Mouse (Mus musculus) embryonic facial prominence, embryonic 10.5 days (tissue): ENCODE measurements around the gene Fam240b. TPM values are rescaled to one million over a fixed set of nuclear protein-coding genes. Genes with fewer than 3 reads are reported as not detected.

Experiments
- DNase-seq: peaks from one replicate; pipeline ENCODE4 v3.0.0-alpha.2; 2017; ENCODE audit warnings: low spot score
- H3K27ac ChIP-seq: fragments of 300-500 bp; sonication (generic); replicated peaks from 2 replicates; pipeline ENCODE4 v1.5.1; 2016; ENCODE audit warnings: mild to moderate bottlenecking
- H3K27me3 ChIP-seq: fragments of 300-500 bp; sonication (generic); replicated peaks from 2 replicates; pipeline ENCODE4 v1.6.1; 2016; ENCODE audit warnings: low read depth, mild to moderate bottlenecking; ENCODE audit not compliant: poor library complexity, severe bottlenecking
- H3K36me3 ChIP-seq: fragments of 300-500 bp; sonication (generic); replicated peaks from 2 replicates; pipeline ENCODE4 v1.6.1; 2016; ENCODE audit warnings: mild to moderate bottlenecking, moderate library complexity
- H3K4me1 ChIP-seq: fragments of 300-500 bp; sonication (generic); 2 replicates; pipeline ENCODE4 v1.6.1; 2016
- H3K4me3 ChIP-seq: fragments of 300-500 bp; sonication (generic); 2 replicates; pipeline ENCODE4 v1.5.1; 2016; ENCODE audit warnings: mild to moderate bottlenecking, moderate library complexity
- H3K9me3 ChIP-seq: fragments of 300-500 bp; sonication (generic); 2 replicates; pipeline ENCODE4 v1.6.1; 2016; ENCODE audit warnings: mild to moderate bottlenecking
- WGBS: fragments of 180-500 bp; shearing (Covaris S2); methylation state at CpG from one replicate; pipeline ENCODE4 v1.1.7; 2016; 5-methylcytosine and 5-hydroxymethylcytosine counted together
- polyA plus RNA-seq: library from polyadenylated mRNA; unstranded; fragments of >200 nt; fragmentation: Nextera tagmentation; extraction: Ambion mirVana; gene quantifications from 2 replicates; pipeline ENCODE4 v1.2.1, GENCODE M21; 2016

Gene Fam240b
- not detected in 2 replicates for polyA plus RNA-seq

GRCm38 (mm10) chr13:64497692-64498091 is at the start of gene Fam240b:
Gene Fam240b (minus strand): TSS chr13:64497792.
- Histone ChIP-seq H3K4me3 (no peak within 1 kb of the TSS), H3K4me1 (no peaks in the 10 kb centered on the region), H3K9me3 (no peaks in the 10 kb centered on the region), H3K36me3 (no peaks in the 10 kb centered on the region), H3K27ac (no peak within 1 kb of the TSS), H3K27me3 (no peaks in the 10 kb centered on the region)
- WGBS = 85% methylated on average over 6 of the region's 6 CpGs
- no peak for DNase-seq

GRCm38 (mm10) chr13:64530139-64530538 is 32.5 kb upstream of the Fam240b start:
- WGBS = 86% methylated on average over 5 of the region's 5 CpGs
- Histone ChIP-seq H3K4me1 (no peaks in the 10 kb centered on the region), H3K36me3 (no peaks in the 10 kb centered on the region), H3K27me3 (no peaks in the 10 kb centered on the region), H3K9me3 (no peaks in the 10 kb centered on the region), H3K27ac (no peak overlapping the region), H3K4me3 (no peak overlapping the region)
- no peak for DNase-seq

DNA sequence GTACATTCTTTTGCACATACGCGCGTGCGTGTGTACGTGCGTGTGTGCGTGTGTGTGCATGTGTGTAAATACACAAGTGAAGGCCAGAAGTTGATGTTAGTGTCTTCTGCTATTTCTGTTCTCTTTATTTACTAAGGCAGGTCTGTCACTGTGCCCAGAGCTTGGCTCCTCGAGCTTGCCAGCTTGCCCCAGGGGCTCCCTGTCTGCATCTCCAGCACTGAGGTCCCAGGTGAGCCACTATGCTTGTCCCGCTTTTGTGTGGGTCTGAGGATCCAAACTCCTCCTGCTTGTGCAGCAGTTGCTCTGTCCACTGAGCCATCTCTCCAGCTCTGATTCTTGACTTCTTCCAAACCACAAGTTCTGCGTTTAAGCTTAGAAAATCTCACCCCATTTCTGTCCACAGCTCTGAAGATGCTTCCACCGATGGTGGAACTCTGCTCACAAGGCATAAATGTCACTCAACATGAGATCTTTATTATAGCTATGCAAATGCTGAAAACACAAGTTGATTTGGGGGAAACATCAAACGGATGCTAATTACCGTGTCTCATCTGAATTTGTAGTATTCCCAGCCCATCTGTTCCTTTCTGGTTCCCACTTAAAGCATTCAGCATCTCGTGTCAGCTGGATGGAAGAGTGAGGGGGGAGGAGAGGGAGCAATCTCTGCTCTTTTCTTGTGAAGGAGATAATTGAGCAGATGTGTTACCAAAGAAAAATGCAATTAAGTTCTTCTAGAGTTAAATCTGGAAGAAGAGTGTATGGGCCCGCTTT is 29.1 kb upstream of the Fam240b start:
- no peaks in the 10 kb centered on the region for H3K4me1 ChIP-seq
- H3K27ac ChIP-seq = no peak overlapping the region
- 84% methylated on average over 15 of the region's 15 CpGs for WGBS
- no peaks in the 10 kb centered on the region for H3K9me3 ChIP-seq
- H3K36me3 ChIP-seq = no peaks in the 10 kb centered on the region
- no peaks in the 10 kb centered on the region for H3K27me3 ChIP-seq
- no peak overlapping the region for H3K4me3 ChIP-seq
- no peak for DNase-seq

- Histone ChIP-seq H3K4me3 (no peak overlapping the region), H3K27ac (no peak overlapping the region), H3K27me3 (no peaks in the 10 kb centered on the region), H3K4me1 (no peaks in the 10 kb centered on the region), H3K9me3 (0 out of 2 replicates have a peak, but pooled peaks cover 5% of the 10 kb centered on the region), H3K36me3 (no peaks in the 10 kb centered on the region)
- DNase-seq = no peak
- 89% methylated on average over 2 of the region's 2 CpGs for WGBS
Observed at GRCm38 (mm10) chr13:64514247-64514646, 16.7 kb upstream of the Fam240b start.

DNA sequence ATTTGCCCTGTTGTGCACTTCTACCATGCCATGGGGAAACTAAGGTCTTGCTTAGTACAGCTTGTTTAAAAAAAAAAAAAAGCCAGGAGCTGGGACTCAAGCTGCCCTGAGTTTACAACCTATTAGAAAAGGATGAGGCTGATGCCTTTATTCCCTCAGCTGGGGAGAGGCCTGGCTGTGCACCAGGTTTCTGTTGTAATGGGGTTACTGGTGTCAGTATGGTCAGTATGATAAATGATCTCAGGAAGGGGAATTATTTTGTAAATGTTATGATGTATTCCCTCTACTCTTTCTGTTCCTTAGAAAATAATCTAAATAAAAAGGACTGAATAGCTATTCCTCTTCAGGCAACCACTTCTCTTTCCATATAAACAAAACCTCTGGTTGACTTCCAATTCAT is 14.0 kb upstream of the Fam240b start:
- Histone ChIP-seq H3K36me3 (no peaks in the 10 kb centered on the region), H3K27me3 (no peaks in the 10 kb centered on the region), H3K4me3 (no peak overlapping the region), H3K4me1 (no peaks in the 10 kb centered on the region), H3K9me3 (0 out of 2 replicates have a peak, but pooled peaks cover 5% of the 10 kb centered on the region), H3K27ac (no peak overlapping the region)
- DNase-seq = no peak

- no peak for DNase-seq
- Histone ChIP-seq H3K4me1 (no peaks in the 10 kb centered on the region), H3K36me3 (no peaks in the 10 kb centered on the region), H3K27ac (no peak overlapping the region), H3K27me3 (no peaks in the 10 kb centered on the region), H3K9me3 (0 out of 2 replicates have a peak, but pooled peaks cover 4% of the 10 kb centered on the region), H3K4me3 (no peak overlapping the region)
Observed at GRCm38 (mm10) chr13:64507361-64507760, 9.8 kb upstream of the Fam240b start.

GRCm38 (mm10) chr13:64502833-64503232 is 5.2 kb upstream of the Fam240b start:
- no peaks in the 10 kb centered on the region for H3K9me3 ChIP-seq

GRCm38 (mm10) chr13:64493586-64493985 is 4.0 kb downstream of the Fam240b start:
- no peak for DNase-seq
- Histone ChIP-seq H3K4me3 (no peak overlapping the region), H3K4me1 (no peaks in the 10 kb centered on the region), H3K27me3 (no peaks in the 10 kb centered on the region), H3K9me3 (no peaks in the 10 kb centered on the region), H3K27ac (no peak overlapping the region), H3K36me3 (no peaks in the 10 kb centered on the region)
- WGBS = 66% methylated on average over 5 of the region's 5 CpGs

More at GRCm38 (mm10) chr13:64502833-64503232, 5.2 kb upstream of the Fam240b start:
- Histone ChIP-seq H3K4me3 (no peak overlapping the region), H3K27ac (no peak overlapping the region), H3K36me3 (no peaks in the 10 kb centered on the region), H3K4me1 (no peaks in the 10 kb centered on the region), H3K27me3 (no peaks in the 10 kb centered on the region)
- DNase-seq = no peak
- 83% methylated on average over 3 of the region's 3 CpGs for WGBS

DNA sequence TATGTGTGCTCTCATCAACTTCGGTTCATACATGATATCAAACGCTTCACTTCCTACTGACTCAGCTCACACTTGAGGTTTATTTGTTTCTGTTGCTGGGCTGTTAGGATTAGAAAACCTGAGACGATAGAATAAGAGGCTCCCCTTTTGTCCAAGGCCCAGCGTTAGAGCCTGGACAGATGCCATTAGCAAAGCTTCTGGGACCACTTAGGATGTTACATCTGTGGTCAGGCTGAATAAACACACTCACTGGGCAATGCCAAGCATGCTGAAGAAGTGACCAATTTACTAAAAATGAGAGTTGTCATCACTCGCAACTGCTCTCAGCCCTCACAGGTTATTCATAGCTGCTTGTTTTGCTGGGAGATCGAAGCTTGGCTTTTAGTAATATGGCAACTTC is 7.7 kb downstream of the Fam240b start:
- Histone ChIP-seq H3K9me3 (no peaks in the 10 kb centered on the region), H3K4me1 (no peaks in the 10 kb centered on the region), H3K27ac (no peak overlapping the region), H3K27me3 (no peaks in the 10 kb centered on the region), H3K4me3 (no peak overlapping the region), H3K36me3 (no peaks in the 10 kb centered on the region)
- WGBS = 75% methylated on average over 6 of the region's 6 CpGs
- DNase-seq = no peak

- Histone ChIP-seq H3K4me1 (no peaks in the 10 kb centered on the region), H3K4me3 (no peak overlapping the region), H3K27ac (no peak overlapping the region), H3K9me3 (no peaks in the 10 kb centered on the region), H3K27me3 (no peaks in the 10 kb centered on the region), H3K36me3 (no peaks in the 10 kb centered on the region)
- 88% methylated on average over 3 of the region's 3 CpGs for WGBS
- no peak for DNase-seq
Observed at GRCm38 (mm10) chr13:64479960-64480359, 17.6 kb downstream of the Fam240b start.

- Histone ChIP-seq H3K9me3 (no peaks in the 10 kb centered on the region), H3K4me1 (no peaks in the 10 kb centered on the region), H3K36me3 (no peaks in the 10 kb centered on the region), H3K27ac (no peak overlapping the region), H3K4me3 (no peak overlapping the region), H3K27me3 (no peaks in the 10 kb centered on the region)
- no peak for DNase-seq
- WGBS = 83% methylated on average over 4 of the region's 4 CpGs
Observed at GRCm38 (mm10) chr13:64477968-64478367, 19.6 kb downstream of the Fam240b start.

DNA sequence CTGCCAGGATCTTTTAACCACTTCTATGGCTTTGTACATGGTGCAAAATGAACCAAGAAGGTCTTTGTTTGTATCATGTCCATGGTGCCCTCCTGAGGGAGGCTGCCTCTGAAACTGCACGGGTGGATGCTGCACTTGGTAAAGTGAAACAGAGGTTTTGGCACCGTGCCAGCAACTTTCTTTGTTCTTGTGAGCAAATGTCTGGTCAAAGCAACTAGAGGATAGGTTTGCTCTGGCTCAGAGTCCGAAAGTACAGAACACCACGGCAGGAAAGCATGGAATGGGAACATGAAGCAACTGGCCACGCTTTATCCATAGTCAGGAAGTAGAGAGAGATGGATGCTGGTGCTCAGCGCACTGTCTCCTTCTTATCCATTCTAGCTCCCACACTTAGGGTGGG is 29.7 kb downstream of the Fam240b start:
- H3K9me3 ChIP-seq = no peaks in the 10 kb centered on the region
- 88% methylated on average over 6 of the region's 6 CpGs for WGBS
- H3K36me3 ChIP-seq = no peaks in the 10 kb centered on the region
- no peak overlapping the region for H3K27ac ChIP-seq
- no peaks in the 10 kb centered on the region for H3K4me1 ChIP-seq
- no peak for DNase-seq
- no peak overlapping the region for H3K4me3 ChIP-seq
- H3K27me3 ChIP-seq = no peaks in the 10 kb centered on the region

GRCm38 (mm10) chr13:64465166-64465565 is 32.4 kb downstream of the Fam240b start:
- DNase-seq = no peak
- WGBS = 74% methylated on average over 9 of the region's 9 CpGs
- Histone ChIP-seq H3K9me3 (no peaks in the 10 kb centered on the region; the same call in 1 of the 2 replicates), H3K27me3 (no peaks in the 10 kb centered on the region), H3K27ac (no peak overlapping the region), H3K4me1 (no peaks in the 10 kb centered on the region), H3K36me3 (no peaks in the 10 kb centered on the region), H3K4me3 (no peak overlapping the region)
